Mouse (Mus musculus): Measurements from ENCODE around the gene Ghdc.

Ghdc gene

GRCm38 (mm10) chr11:100716649-100717048 lies 54.1 kb downstream of the Ghdc start:
- no peak for DNase-seq (ENCODE audit: low spot score)
